Mouse (Mus musculus): Measurements from ENCODE around the gene Cpm.

DNA sequence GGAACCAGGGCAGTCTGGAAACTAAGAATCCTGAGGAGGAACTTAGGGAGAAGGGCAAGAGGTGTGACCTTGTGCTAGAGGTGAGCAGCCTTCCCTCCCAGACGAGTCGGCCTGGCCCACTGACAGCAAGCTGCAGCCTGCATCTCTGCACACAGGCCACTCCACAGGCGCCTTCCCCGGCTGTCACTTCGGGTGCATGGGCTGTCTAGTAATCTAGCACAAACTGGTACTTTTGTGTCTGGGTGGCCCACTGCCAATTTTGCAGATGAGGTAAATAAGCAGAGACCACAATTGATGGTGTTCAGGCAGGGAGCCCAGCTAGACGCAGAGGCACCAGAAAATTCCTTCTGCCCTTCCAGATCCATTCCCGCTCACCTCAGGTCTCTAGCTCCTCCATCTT, 43.4 kb downstream of the Cpm start:
- TF ChIP-seq EP300 (IDR thresholded peaks at IDR 0.05; ENCODE audit: low read depth) = no peak
- no peak for TF ChIP-seq CTCF (IDR thresholded peaks at IDR 0.05; ENCODE audit: low read depth)

All from liver, embryonic 14.5 days (tissue).